Mouse (Mus musculus): ENCODE measurements at regions not wholly inside any gene's neighbourhood (a gene's known extent, or its start where the extent isn't known, plus 50 kb on each side); places are given as distances from the start of the nearest gene placed in this dataset.
"Not testable (repeated sequence)": the region's sequence is repeated elsewhere in the genome, so short reads cannot be mapped to it uniquely, and the experiment has no call there.

DNA sequence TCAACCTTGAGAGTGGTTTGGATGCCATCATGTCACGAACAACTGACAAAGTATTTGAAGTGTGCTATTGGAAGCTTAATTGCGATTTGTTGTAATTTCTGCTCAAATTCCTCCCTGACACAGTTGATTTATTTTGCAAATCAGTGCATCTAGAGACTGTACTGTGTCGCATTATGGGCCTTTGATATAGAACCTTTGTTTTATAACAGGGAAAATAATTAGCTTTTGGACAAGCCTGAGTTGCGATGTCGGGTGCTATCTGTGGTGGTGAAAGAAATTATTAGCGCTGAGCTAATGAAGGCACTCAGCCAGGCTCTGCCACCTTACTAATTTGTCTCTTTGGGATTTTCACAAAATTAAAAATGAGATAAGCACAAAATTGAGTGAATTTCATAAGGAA is 473.6 kb downstream of the Tlr4 start:
- no peak overlapping the region for H3K4me2 ChIP-seq
- H3K4me3 ChIP-seq (replicated peaks): no peak overlapping the region
- H3K9me3 ChIP-seq: no peaks in the 10 kb centered on the region
- no peak overlapping the region for H3K9ac ChIP-seq
- WGBS: 60% methylated on average over 6 of the region's 6 CpGs
- H3K4me1 ChIP-seq: no peaks in the 10 kb centered on the region
- no peaks in the 10 kb centered on the region for H3K27me3 ChIP-seq
- no peaks in the 10 kb centered on the region for H3K36me3 ChIP-seq (replicated peaks)
- peak; percentile 63; the same call in 1 of the 2 replicates for ATAC-seq (ENCODE audit: low FRiP score)
- H3K27ac ChIP-seq: no peak overlapping the region

DNA sequence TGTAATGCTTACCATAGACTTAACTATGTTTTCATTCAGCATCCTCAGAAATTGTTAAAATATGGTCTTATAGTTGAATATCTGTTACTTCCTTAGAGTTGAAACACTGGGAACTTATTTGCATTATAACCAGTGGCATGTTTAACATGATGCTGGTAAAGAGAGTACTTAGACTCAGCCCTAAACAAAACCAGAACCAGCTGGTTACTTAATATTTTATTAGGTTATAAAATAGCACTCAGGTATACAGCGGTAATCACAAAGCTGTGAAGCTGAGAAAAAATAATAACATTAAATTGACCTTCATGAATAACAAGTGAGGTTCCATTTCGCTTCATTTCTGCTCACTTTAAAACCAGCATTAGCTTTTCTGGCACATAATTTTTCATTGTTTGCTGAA is 474.4 kb downstream of the Tlr4 start:
- ATAC-seq (ENCODE audit: low FRiP score): no peak
- Histone ChIP-seq H3K9ac (no peak overlapping the region), H3K27ac (no peak overlapping the region), H3K9me3 (no peaks in the 10 kb centered on the region), H3K27me3 (no peaks in the 10 kb centered on the region), H3K4me2 (no peak overlapping the region), H3K36me3 (replicated peaks) (no peaks in the 10 kb centered on the region), H3K4me1 (no peaks in the 10 kb centered on the region), H3K4me3 (replicated peaks) (no peak overlapping the region)
- WGBS: 89% methylated on average over 2 of the region's 2 CpGs

DNA sequence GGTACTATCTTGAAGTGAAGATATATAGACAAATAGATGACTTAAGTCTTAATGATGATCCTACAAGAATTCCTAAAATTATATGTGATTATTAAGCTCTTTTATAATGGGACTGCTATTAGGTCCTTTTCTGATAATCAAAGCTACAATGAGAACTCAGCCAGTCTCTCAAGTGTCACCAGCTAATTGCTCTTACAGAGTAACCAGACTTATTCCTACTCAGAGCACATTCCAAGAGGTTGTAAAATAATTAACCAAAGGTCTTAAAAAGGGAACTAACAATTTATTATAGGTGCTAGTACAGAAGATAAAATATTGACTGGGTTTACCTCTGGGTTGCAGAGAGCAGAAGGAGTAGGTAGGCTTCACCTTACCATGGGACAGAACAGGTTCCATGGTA is 492.7 kb downstream of the Tlr4 start:
- not testable (repeated sequence) for H3K4me2 ChIP-seq; H3K4me3 ChIP-seq (replicated peaks); H3K27me3 ChIP-seq; H3K4me1 ChIP-seq; H3K27ac ChIP-seq; ATAC-seq (ENCODE audit: low FRiP score); H3K9ac ChIP-seq; H3K36me3 ChIP-seq (replicated peaks); H3K9me3 ChIP-seq

Data from forebrain, embryonic 12.5 days (tissue).